Mouse (Mus musculus) CD4-positive, CD25-positive, alpha-beta regulatory T cell, adult 4 months (primary cell): Measurements from ENCODE around the gene Pigk. TPM values are rescaled to one million over a fixed set of nuclear protein-coding genes. Genes with fewer than 3 reads are reported as not detected.

Source experiments
- ATAC-seq: one replicate; pipeline ENCODE4 v1.8.0; 2017
- polyA plus RNA-seq, 2 experiments: library from polyadenylated mRNA; unstranded; fragments of 100-300 nt; shearing (Covaris generic); gene quantifications; one replicate each; pipeline ENCODE4 v1.2.1; 2017

Pigk gene
- polyA plus RNA-seq, 2 experiments from 2014 or later = 51.1 to 60.6 TPM

- ATAC-seq = no peak
Measured at GRCm38 (mm10) chr3:152907683-152908082, 193.8 kb downstream of the Pigk start.

- no peak for ATAC-seq
Measured at GRCm38 (mm10) chr3:152911578-152911977, 197.7 kb downstream of the Pigk start.

GRCm38 (mm10) chr3:152912216-152913101 is 198.6 kb downstream of the Pigk start:
- ATAC-seq = peak; percentile 82

GRCm38 (mm10) chr3:152913150-152913549 is 199.2 kb downstream of the Pigk start:
- ATAC-seq = no peak

- no peak for ATAC-seq
Measured at GRCm38 (mm10) chr3:152913625-152914024, 199.7 kb downstream of the Pigk start.

- no peak for ATAC-seq
Measured at GRCm38 (mm10) chr3:152914376-152914775, 200.5 kb downstream of the Pigk start.

- peak; percentile 75 for ATAC-seq
Measured at GRCm38 (mm10) chr3:152917579-152917978, 203.7 kb downstream of the Pigk start.

GRCm38 (mm10) chr3:152919101-152919500 is 205.2 kb downstream of the Pigk start:
- peak; percentile 24 for ATAC-seq

- ATAC-seq = peak; percentile 85
Measured at GRCm38 (mm10) chr3:152920365-152920764, 206.5 kb downstream of the Pigk start.

- no peak for ATAC-seq
Measured at GRCm38 (mm10) chr3:152923530-152923929, 209.6 kb downstream of the Pigk start.

GRCm38 (mm10) chr3:152925364-152925763 is 211.5 kb downstream of the Pigk start:
- ATAC-seq = no peak

- peak; percentile 38 for ATAC-seq
Measured at GRCm38 (mm10) chr3:152926166-152926565, 212.3 kb downstream of the Pigk start.

- peak; percentile 62 for ATAC-seq
Measured at GRCm38 (mm10) chr3:152928287-152928975, 214.5 kb downstream of the Pigk start.

- peak; percentile 35 for ATAC-seq
Measured at GRCm38 (mm10) chr3:152929256-152929787, 215.4 kb downstream of the Pigk start.

- ATAC-seq = peak; percentile 67
Measured at GRCm38 (mm10) chr3:152929788-152930281, 215.9 kb downstream of the Pigk start.

- no peak for ATAC-seq
Measured at GRCm38 (mm10) chr3:152931354-152931753, 217.5 kb downstream of the Pigk start.

- ATAC-seq = no peak
Measured at GRCm38 (mm10) chr3:152932096-152932495, 218.2 kb downstream of the Pigk start.

- ATAC-seq = no peak
Measured at GRCm38 (mm10) chr3:152932544-152932943, 218.6 kb downstream of the Pigk start.

GRCm38 (mm10) chr3:152933737-152934136 is 219.8 kb downstream of the Pigk start:
- ATAC-seq = no peak

- no peak for ATAC-seq
Measured at GRCm38 (mm10) chr3:152936313-152936712, 222.4 kb downstream of the Pigk start.

- peak; percentile 90 for ATAC-seq
Measured at GRCm38 (mm10) chr3:152941671-152942070, 227.8 kb downstream of the Pigk start.

GRCm38 (mm10) chr3:152942985-152943384 is 229.1 kb downstream of the Pigk start:
- peak; percentile 82 for ATAC-seq

GRCm38 (mm10) chr3:152944766-152945165 is 230.9 kb downstream of the Pigk start:
- no peak for ATAC-seq
